Mouse (Mus musculus) adrenal gland, adult 2 months (tissue): ENCODE measurements around the gene Fam155a. TPM values are rescaled to one million over a fixed set of nuclear protein-coding genes. Genes with fewer than 3 reads are reported as not detected.
"Not testable (repeated sequence)": the region's sequence is repeated elsewhere in the genome, so short reads cannot be mapped to it uniquely, and the experiment has no call there.

Experiments used
- DNase-seq: peaks from one replicate; pipeline ENCODE4 v3.0.0; 2021
- polyA plus RNA-seq: library from polyadenylated mRNA; depleted of rRNA; stranded (reverse); fragments of >200 nt; gene quantifications from 2 replicates; pipeline ENCODE4 v1.2.3, GENCODE M21; 2012
- total RNA-seq, 2 experiments: library from RNA; stranded (reverse); gene quantifications; 2 replicates each; pipeline ENCODE4 v1.2.3; 2021

Gene Fam155a
- total and polyA plus RNA-seq, 3 experiments: 6.8 to 12.8 (median 9.3) TPM

DNA sequence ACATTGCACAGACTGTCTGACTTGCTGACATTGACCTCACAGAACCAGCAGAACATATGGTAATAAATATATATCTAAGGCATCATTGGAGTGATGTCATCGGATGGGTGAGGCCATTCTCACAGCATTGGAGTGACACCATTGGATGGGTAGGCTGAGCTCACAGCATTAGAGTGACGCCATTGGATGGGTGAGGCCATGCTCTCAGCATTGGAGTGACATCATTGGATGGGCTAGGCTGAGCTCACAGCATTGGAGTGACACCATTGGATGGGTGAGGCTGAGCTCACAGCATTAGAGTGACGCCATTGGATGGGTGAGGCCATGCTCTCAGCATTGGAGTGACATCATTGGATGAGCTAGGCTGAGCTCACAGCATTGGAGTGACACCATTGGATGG, 110.9 kb downstream of the Fam155a start:
- not testable (repeated sequence) for DNase-seq

DNA sequence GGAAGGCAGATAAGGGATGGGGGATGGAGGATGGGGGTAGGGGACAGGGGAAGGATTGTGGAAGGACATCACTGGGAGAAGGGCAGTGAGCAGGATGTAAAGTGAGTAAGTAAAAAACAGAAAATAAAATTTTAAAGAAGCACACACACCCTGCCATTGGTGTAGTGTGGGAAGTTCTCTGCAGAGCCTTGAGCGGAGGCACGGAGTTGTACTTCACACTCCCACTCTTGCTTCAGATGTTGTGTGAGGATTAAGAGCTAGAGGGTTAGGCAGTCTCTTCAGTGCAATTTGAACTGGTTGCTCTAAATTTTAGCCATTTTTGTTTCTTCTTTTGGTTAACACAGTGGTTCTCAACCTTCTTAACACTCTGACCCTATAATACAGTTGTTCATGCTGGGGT, 114.1 kb downstream of the Fam155a start:
- DNase-seq: no peak

DNA sequence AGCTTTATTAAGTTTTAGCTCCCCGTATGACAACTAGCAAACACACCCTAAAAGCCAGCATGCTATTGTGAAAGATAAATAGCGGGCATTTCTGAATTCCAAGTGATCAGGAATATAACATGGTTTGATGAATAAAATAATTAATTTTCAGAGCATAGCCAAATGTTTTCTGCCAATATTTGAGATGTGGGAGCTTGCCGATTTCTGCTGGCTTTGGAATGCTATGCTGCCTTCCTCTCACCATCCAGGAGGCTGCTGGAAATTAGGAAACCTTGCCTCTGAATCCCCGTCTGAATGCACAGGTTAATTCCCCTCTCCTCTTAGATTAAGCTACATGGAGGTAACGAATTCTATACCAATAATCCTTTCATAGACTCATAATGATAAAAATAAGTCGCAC, 116.1 kb downstream of the Fam155a start:
- no peak for DNase-seq

DNA sequence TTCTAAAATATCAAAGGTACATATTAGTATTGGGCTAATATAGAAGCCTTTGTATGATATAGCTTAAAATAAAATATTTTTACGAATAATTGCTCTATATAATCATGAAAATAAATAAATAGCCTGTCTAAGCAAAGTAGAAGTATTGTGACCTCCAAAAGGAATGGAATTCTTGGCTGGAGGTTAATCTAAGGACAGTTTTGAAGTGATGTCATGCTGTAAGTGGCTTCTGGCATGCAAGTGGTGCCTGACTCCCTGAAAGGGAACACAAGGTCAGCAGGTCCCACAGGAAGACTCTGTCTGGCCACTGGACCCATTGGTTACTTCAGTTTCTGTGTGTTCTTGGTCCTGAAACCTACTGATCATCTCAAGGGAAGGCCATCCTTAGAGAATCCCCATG, 117.3 kb downstream of the Fam155a start:
- no peak for DNase-seq

DNA sequence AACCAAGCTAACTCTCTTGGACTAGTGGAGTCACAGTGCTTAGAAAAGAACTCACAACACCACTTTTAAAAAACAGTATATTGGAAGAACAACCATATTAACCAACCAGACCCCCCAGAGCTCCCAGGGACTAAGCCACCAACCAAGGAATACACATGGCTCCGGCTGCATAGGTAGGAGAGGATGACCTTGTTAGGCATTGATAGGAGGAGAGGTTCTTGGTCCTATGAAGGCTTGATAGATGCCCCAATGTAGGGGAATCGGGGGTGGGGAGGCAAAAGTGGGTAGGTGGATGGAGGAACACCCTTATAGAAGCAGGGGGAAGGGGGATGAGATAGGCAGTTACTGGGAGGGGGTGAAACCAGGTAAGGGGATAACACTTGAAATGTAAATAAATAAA, 132.8 kb downstream of the Fam155a start:
- no peak for DNase-seq

DNA sequence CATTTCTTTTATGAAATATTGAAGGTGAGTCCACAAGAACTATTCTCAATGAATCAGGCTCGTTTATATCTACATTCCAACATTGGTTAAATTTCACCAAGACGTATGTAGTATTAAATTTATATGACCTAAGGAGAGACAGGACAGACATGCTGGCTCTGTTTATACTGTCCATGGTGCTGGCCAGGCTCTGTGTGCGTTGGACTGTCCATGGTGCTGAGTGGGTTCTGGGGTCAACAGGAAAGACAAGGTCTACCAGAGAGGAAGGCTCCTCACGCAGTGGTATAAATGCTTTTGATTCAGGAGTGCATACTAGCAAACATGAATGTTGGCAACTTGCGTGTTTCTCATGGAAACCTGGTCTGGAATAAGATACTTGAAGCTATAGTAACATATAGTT, 135.7 kb downstream of the Fam155a start:
- no peak for DNase-seq

DNA sequence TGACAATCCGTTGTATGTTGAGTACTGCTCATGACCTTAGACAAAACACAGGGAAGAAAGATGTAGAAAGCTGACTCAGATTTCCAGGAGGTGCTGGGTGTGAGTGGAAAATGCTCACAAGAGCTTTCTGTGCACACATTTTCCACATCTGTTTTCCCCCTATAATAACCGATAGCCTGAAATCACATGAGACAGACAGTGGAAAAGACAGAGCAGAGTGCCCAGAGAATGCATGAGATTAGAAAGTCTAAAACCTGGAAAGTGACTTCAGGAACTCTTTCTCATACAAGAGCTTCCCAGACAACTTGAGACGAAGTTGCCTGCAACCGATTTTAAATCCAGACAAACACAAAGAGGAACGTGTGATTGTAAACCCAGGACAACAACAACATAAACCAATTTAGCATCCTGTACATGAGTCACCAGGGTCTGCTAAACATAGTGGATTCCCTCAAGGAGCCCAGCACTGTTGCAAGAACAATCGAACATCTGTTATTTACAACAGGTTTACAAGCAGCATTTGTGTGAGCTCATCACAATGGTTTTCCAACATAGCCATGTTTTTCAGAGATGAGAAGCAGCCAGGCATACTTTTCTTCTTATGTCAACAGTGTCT, 163.8 kb downstream of the Fam155a start:
- no peak for DNase-seq

DNA sequence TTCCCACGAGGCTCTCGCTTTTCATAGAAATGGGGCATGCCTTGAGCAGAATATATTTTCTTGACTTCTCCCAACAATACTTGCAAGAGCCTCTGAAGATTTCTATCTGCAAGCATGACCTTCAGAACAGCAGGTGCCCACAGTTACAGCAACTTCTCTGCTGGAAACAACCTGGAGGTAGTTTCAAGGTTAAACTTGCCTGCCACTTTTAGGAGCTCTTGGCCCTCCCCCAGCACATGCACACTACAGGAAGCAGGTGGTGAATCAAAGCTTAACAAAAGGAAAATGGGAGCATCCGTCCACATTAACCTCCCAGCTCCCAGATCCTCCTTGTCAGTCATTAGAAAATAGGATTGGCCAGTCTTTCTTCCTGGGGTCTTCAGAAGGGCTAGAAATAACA, 175.0 kb downstream of the Fam155a start:
- DNase-seq: no peak

DNA sequence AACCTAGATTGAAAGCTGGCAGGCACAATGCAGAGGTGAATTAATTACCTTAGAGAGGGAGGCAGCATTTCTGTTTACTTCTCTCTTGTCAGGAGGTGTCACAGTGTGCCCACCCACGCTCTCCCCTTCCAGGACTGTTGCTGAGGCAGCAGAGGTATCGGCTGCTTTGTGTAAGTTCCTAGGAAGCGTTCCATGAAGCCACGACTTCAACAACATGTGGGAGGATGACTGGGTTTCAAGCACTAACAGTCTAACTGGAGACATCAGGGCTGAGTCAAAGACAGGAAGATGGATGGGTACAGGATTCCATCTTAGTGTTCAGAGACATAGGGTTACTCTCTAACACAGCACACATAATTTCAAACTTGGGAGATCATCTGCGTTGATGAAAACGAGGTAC, 189.1 kb downstream of the Fam155a start:
- DNase-seq: no peak

DNA sequence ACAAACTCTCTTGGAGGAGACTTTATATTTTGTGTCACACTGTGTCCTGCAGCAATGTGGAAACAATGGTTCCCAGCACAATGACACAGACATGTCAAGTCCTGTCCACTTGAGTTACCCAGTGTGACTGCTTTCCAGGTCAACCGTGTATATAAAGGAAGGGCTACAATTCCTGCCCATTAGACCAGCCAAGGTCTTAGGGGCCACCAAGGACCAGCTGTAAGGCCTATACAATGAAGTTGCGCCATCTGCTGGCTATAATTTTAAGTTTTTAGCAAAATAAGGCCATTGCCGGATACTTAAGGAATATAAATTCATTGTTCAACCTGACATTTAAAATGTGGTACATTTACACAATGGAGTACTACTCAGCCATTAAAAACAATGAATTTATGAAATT, 190.8 kb downstream of the Fam155a start:
- no peak for DNase-seq

DNA sequence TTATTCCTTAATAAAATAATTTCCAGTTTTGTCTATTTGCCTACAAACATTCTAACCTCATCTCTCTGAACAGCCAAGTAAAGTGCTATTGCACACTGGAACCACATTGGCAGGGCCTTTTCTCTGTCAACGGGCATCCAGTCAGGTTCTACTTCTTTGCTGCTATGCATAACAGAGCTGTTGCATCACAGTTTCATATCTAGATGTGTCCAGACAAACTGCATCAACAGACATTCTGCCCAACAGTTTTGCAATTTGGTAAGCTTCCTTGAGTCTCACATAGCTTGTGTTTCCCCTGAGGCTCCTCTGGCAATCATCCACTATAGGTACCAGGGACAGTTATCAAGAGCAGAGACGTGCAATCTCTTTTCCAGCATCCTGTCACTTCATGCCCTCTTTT, 199.0 kb downstream of the Fam155a start:
- no peak for DNase-seq

DNA sequence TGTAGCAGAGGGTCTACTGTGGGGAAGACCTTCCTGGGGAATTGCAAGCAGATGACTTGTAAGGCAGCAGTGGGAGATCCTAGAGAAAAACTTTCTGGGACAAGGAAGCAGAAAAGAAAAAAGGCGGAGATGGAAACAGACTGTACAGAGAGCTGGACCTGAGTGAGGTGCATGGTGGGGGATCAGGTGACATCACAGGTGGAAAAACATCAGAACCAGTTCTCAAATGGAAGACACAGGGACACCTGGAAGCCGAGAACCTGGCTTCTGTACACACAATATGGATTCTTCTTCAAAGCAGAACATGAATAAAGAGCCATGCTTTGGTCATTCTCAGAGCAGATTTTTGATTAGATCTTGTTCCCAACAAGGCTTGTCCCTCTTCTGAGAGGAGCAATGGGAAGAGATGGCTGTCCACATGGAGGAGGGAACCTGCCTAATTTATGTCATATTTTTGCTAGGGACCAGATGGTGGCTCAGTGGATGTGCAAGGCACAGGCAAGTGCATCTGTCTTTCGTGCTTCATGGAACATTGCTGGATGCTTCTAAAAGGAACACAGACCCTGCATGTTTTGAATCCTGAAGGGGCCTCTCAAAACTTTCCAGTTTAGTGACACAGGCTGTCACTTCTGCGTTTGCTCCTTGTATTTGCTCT, 201.3 kb downstream of the Fam155a start:
- DNase-seq: no peak

DNA sequence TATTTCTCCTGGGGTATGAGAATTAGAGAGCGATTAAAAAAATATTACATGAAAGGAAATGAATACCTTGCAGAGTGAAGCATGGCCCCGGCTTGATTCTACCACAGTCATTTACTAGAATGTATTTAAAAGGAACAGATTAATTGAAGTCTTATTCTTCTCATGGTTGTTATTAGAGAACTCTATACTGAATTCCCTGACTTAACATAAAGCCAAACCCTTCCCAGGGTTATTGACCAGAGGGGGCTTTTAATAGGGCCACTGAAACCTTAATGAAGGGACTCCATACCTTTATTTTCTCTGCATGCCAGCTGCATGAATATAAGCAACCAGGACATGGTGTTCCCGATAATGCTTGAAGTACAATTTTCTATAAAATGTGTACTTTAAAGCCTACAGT, 221.8 kb downstream of the Fam155a start:
- no peak for DNase-seq

DNA sequence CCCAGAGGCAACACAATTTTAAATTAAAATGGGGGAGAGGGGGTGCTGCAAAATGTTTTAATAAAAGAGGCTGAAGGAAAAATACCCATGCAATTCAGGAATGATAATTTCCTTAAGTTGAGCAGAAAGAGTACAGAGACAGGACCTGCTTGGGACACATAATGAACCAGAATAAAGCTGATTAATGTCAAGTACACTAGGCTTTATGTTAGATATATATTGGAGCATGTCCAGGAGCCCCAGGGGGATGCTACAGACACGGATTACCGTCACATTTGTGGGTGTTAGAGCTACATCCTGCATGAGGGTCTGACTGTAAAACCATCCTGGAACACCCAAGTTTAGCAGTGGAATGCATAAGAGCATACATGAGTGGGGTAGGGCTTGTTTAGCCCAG, 223.4 kb downstream of the Fam155a start:
- no peak for DNase-seq

DNA sequence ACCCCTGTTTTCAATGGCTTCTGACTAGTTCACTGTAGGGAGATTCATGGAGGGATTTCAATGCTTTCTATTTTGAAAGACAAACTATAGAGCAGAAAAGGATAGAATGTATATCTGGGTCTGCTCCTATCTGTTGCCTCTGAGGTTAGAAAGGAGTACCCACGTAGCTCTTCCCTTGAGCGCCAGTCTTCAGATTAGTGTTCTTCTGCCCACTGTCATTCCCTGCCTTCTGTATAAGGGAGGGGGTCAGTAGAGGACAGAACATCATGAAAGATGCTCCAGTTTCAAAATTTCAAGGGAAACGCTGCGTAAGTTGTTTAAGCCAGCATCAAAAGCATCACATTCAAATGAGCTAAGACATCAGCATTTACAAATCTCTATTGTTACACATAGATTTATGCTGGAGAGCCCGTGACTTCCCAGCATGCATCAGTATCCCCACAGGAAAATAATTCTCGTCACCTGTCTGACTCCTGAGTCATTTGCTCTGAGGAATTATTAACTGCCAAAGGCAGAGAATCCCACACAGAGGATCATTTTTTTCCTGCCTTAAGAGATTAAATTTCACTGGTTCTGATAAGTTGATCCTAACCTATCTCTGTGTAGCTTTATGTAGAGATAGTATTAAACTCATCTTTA, 223.9 kb downstream of the Fam155a start:
- no peak for DNase-seq

DNA sequence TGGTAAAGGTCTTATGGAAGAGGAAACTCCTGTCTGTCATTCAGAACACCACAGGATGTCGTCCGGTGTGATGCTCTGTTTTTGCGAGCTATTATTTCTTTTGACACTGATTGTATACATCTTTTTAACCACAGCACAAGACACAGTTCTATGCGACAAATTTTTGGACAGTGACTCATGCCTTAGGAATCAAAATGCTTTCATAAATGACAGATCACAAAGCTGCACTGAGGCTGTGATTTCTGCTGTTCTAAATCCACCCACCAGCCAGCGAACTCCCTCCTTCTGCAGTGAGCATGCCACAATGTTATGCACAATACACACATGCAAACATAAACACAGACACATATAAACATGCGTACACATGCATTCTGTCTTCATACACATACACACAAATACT, 224.5 kb downstream of the Fam155a start:
- no peak for DNase-seq

DNA sequence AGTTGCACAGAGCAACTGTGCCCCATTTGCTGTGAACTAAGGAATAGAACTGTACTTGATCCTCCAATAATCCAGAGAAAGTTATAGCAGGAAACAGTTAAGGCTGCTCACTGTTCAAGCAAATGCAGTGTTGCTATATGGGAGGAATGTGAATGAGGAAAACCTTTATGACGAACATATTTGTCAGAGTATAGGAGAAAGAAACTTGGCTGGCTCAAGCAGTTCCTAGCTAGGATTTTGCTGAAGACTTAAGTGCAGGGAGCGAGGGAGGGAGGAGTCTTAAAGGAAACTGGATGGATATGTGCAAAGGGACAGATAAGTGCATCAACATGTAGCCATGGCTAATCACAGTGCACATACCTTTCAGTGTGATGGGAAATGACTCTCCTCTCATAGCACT, 225.3 kb downstream of the Fam155a start:
- no peak for DNase-seq

DNA sequence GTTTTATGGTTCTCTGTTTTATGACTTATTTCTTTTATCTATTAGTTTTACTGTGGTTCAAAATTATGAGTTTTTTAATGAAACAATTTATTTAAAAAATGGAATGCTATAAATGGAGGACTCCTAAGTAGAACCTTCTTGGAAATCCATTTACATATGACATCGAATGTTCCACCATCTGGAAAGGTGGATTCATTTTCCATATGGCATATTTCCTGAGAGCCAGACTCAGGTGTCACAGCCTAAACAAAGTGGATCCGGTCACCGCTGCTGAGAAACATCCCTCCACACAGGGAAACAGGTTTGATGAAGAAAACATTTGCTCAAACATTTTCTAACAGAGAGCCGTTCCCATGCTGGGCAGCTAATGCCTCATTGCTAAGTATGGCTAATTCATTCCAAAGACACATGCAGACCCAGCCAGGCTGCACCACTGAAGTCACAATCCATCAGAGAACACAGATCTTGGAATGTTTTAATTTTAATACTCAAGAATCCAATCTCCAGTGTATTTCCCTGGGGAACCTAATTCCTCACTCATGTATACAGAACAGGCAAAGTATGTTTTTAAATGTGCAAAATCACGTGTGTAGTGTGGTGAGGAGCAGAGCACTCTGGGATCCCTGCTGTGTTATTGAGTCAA, 235.1 kb downstream of the Fam155a start:
- DNase-seq: no peak

DNA sequence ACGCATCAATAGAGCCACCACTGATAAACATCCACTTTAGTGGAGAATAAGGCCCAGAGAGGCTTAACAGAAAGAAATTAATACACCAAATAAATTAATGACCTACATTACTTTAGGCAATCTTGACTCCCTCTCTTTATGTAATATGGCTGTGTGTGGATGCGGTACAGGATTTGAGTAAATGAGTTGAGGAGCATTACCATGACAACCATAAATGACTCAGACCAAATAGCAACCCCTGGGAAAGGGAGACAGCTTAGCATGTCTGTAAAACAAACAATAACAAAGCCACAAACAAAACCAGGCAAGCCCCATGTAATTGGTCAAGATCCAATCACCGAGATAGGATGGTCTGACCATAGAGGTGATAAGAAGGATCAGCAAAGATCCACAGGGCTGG, 244.4 kb downstream of the Fam155a start:
- no peak for DNase-seq

DNA sequence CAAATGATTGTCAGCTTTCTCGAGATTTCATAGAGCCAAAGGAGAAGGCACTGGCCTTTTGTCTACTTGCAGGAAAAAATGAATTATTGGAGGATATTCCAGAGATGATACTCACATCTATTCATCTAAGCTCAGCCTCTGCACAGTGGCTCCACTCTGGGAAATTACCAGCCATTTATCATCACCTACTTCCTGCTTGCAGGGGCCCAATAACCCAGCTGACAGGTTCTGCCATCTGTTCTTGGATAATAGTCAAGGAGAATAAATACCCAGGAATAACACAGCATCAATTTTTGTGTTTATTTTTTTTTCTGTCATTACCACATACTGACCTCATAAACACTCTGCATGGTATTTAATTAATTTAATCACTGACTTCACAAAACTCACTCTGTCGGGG, 249.4 kb downstream of the Fam155a start:
- DNase-seq: no peak

DNA sequence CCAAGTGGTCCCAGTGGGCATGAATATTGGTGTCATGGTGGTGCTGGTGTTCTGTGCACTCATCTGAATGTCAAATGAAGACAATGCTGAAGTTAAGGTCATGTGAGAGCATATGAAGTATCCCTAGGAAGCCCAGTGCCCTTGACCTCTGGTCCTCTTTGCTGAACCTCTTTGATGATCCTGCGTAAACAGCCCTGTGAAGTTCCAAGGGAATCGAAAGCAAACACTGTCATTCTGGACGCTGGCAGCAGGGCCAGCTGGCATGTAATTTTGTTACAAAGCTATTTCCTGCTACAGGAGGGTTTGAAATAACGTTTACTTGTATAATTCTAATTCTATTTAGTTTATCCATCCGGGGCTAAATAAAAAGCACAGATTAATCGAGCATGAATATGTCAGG, 270.2 kb downstream of the Fam155a start:
- DNase-seq: peak; percentile 47

DNA sequence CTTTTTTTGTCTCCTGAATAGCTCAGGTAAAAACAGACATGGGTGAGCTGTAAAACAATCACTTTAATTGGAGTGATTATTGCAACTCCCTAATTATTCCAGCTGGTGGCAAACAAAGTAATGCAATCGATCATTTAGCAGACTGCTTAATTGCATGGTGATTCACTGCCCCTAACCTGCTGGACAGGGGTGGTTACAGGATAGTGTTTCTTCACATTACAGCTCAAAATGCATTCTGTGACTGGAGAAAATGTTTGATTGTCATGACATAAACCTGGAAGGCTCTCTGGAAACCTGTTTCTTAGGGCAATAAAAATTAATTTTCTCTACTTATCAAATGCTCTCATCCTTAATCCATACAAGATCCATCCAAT, 276.7 kb downstream of the Fam155a start:
- DNase-seq: no peak

DNA sequence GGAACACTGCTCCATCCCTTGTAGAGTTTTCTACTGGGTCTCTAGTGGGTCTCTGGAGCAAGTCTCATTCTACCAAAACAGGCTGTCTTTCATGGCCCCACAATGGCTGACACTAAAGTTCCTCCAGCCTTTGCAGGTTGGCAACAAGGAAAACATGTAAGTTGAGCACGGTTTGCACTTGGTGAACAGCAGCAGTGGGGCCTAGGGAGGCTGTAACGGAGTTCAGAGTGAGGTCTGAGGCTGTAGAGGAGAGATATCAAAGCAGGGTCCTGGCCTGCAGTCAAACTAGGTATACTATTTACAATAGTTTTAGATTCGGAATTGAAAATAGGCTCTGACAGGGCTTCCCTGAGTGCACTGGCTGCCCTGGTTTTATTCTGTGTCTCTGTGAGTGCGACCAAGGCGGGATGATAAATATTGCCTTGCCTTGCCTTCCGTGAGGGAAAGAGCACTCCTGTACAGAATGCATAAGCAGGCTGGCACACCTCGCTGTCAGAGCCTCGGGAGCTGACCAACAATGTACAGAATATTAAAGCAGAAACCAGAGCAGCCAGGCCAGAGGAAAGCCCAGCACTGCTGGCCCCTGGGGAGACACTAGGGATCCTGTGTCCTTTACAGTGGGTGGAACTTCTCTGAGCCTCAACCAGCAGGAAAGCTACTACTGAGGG, 277.3 kb downstream of the Fam155a start:
- DNase-seq: no peak
